Mouse (Mus musculus) liver (tissue): ENCODE data around the gene Eva1b.

Experiments
- DNase-seq: peaks from one replicate; pipeline ENCODE4 v3.0.0-alpha.2; 2020; ENCODE audit warnings: mixed read lengths

Eva1b gene

DNA sequence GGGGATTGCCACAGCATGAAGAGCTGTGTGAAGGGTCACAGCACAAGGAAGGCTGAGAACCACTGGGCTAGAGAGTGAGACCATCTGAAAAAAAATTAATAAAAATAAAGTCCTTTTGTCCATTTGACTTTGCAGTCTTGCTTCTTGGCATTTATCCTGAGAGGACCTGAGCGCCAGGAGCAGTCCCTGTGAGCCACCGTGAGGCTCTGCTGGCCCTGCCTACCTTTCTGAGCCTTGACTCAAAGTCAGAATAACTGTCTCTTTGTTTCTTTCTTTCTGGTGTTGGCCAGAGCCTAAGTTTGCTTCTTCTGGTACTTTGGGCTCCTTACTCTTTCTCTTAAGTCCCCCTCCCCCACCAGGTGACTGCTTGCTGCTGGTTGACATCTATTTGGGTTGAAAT is 27.0 kb upstream of the Eva1b start:
- no peak for DNase-seq

- DNase-seq: no peak
These were observed 24.1 kb upstream of the Eva1b start for GRCm38 (mm10) chr4:126123309-126124040.

- peak; percentile 36 for DNase-seq
These were observed 17.0 kb upstream of the Eva1b start for GRCm38 (mm10) chr4:126130502-126130901.

DNA sequence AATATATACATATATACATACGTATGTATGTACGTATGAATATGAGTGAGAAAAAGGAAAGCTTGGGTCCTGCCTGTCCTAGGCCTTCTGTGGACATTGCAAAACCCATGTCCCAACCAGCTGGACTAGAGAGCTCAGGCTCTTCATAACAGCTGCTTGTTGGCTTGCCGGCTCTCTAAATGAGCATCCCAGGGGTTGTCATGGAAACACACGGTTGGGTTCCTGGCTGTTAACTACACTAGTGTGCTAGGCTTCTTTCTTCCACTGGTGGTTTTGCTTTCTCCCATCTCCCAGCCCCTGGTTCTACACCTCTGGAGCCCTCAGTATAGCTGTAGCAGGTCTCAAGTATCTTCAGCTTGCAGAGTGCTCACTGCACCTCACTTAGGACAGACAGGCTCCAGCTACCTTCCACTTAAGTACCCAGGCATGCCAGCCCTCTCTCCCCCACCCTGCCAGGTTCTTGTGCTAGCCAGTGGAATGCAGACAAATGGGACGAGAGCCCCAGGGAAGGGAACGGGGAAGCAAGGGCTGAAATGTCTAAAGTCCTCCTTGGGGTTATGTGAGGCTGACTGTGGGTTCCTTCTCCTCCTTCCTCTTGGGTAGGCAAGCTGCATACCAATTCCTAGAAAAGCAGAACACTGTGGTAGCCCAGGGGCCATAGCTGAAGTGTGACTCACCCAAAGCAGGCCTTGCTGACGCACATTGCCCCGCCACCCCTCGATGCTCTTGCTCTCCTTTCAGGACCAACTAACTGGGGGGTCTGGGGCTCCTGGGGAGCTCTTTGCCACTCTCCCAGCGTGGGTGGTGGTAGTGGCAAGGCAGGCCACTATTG is 16.0 kb upstream of the Eva1b start:
- no peak for DNase-seq

DNA sequence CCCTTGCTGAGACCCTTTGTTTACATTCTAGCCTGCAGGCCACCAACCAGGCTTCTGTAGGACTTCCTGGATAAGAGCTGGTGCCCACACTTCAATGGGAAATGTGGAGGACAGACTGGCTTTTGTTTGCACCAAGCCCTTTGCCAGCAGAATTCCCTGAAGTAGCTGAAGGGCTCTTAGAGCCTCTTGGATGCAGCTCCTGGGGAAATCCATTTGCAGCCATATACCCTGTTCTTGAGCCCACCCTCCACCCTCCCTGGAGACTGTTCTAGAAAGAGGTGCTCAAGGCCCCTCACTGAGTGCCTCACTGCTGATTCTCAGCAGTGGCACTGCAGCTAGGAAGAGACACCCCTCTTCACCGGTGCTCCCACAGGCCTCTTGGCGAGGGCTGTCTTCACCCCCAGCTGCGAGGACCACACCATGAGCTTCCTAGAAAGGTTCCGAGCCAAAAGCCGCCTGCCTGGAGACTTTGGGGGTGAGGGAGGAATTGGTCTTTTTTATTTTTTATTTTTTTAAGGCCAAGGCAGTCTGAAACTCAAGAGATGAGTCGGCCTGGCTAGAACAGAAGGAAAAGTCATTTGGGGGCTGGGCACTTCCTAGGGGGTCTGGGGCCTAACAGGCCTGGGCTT is 14.8 kb upstream of the Eva1b start:
- DNase-seq: no peak

GRCm38 (mm10) chr4:126134236-126134635 is 13.3 kb upstream of the Eva1b start:
- DNase-seq: no peak

GRCm38 (mm10) chr4:126134639-126135038 is 12.9 kb upstream of the Eva1b start:
- no peak for DNase-seq

- no peak for DNase-seq
These were observed 9.8 kb upstream of the Eva1b start for GRCm38 (mm10) chr4:126137773-126138172.

GRCm38 (mm10) chr4:126141021-126141420 is 6.5 kb upstream of the Eva1b start:
- DNase-seq: peak; percentile 7

DNA sequence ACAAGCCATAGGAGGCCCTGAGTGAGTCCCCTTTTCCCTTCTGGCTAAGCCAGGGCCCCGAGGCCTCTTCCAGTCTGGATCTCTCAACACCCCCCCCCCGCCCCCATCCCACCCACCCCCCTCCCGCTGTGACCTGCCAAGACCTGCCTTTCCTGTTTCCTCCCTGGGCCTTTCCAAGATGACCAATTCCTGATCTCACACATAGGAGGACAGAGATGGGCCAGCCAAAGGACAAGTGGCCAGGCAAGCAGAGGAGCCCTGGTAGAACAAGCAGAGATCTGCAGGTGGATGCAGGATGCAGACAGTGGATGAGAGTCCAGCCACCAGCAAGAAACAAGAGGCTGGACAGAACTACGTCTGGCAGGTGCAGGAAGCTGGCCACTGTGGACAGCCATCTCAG is 2.1 kb upstream of the Eva1b start:
- no peak for DNase-seq

- DNase-seq: no peak
These were observed 491 bp upstream of the Eva1b start for GRCm38 (mm10) chr4:126146974-126147532.

DNA sequence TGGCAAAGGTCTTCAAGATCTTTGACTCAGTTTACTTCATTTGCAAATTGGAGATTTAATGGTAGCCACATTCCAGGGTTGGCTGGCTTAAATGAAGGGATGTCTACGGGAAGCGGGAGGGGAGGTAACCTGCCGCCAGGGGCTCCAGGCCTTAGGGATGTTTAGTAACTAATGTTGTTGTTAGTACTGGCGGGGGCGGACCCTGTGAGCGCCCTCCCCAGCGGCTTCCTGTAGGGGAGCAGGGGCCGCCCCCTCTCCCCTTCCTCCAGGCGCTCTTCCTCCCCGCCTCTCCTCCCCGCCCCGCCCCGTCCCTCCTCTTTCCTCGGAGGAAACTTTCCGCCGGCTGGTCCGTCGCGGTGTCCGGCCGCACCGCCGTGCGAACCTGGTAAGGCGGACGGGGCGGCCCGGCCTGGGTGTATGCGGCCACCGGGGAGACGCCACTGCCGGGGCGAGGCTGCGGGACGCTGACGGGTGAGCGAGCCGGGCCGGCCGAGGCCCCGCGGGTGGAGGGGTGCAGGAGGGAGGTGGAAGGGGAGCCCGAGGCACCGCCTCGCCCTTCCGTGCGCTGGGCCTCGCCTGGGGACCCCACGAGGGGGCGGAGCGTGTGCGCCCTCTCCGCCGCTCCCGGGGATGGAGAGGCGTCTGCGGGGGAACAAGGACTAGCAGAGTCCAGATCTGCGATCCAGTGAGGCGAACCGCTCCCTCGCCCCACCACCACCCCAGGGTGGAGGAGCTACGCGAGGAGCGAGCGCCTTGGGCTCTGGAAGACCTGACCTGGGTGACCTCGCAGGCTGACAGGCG is 817 bp downstream of the Eva1b start:
- peak; percentile 70 for DNase-seq

- DNase-seq: no peak
These were observed 1.6 kb downstream of the Eva1b start for GRCm38 (mm10) chr4:126149041-126149676.

DNA sequence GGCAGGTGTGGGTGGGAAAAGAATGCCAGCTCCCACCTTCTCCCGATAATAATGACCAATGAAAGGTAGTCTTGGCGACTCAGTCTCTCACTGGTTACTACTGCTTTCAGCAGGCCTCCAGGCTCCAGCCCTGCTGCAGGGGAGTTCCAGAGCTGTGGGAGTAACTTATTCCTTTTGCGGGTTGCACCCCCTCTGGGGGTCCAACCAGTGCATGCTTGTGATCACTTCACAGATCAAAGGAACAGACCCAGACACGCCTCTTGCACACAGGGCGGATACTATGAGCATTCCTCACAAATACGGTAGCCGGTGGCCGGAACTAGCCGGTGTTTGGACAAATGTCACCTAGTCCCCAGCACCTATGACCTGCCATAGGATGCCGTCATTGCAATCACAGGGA is 2.3 kb downstream of the Eva1b start:
- no peak for DNase-seq

- peak; percentile 68 for DNase-seq
These were observed 2.9 kb downstream of the Eva1b start for GRCm38 (mm10) chr4:126150297-126150948.

GRCm38 (mm10) chr4:126150949-126151320 is 3.4 kb downstream of the Eva1b start:
- peak; percentile 6 for DNase-seq

DNA sequence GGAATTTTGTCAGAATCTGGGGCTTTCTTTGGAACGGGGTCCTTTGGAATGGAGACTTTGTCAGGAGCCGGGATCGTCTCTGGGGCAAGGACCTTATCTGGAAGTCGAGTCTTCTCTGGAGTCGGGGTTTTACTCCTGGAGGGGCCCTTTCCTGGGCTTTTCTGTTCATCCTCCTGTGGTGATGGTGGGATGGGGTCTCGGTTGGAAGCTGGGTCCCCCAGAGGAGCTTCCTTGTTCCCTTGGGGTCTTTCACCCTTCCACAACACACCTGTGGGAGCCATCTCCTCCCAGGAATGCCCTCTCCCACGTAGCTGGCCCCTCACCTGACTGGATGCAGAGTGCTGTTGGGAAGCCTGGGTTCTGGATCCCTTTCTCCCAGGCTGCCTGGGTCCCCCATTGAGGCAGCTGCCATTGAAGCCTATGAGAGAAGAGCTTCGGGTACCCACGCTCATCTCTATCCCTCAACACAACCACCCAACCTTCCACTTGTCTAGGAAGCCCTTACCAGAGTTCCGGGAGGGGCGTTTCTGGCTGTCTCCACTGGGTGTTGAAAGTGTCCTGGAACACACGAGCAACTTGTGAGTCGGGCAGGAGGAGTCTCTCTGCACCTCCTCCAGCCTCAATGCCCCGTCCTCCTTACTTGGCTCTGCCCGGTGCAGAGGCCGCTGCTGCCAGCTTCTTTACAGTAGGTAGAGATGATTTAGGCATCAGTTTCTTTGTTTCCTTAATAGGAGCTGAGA is 4.3 kb downstream of the Eva1b start:
- DNase-seq: peak; percentile 2

GRCm38 (mm10) chr4:126152864-126153263 is 5.3 kb downstream of the Eva1b start:
- DNase-seq: no peak

GRCm38 (mm10) chr4:126155183-126155582 is 7.6 kb downstream of the Eva1b start:
- no peak for DNase-seq

- no peak for DNase-seq
These were observed 8.3 kb downstream of the Eva1b start for GRCm38 (mm10) chr4:126155869-126156268.

DNA sequence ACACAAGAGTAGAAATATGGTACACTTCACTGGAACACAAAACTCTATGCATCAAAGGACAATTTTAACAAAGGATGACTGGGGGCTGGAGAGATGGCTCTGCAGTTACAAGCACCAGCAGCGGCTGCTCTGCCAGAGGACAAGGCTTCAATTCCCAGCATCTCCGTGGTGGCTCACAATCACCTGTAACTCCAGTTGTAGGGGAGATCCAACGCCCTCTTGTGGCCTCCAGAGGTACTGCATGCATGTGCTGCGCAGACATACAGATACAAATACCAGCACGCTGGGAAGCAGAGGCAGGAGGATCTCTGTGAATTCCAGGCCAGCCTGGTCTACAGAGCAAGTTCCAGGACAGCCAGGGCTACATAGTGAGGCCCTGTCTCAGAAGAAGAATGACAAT is 9.1 kb downstream of the Eva1b start:
- peak; percentile 53 for DNase-seq
